In the genomic region with DNA sequence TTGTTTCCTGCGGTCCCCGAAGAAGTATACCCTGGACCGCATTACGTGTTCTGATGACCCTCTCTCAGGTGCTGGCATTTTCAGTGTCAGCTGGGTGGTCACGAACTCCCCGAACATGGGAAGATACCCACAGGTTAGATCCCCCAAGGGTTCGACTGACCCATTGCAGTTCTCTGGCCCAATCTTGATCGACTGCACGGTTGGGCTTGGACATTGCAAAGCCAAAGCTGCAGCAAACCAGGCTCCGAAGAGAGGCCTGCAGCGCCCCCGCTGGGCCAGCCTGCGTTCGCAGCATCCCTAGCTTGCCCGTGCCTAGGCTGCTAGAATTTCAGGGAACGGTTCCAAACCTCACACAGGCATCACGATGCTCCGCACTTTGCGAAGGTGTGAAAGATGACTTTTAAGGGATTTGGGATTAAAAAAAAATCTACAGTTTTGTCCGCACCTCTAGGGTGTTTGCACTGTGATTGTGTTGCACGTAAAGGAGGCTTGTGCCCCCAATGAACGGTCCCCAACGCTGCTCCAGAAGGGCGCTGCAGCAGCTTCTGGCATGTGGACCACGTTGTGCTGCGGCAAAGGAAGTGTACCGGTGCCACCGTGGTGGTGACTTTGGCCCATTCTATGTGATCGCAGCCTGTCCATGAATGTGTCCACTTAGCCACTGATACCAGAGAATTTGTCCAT, we compare ENCODE assay signal across 8 mouse cellular contexts. TPM values are rescaled to one million over a fixed set of nuclear protein-coding genes. Genes with fewer than 3 reads are reported as not detected.
A peak's percentile ranks its signal among the peaks of the same experiment; 100 is the strongest.
DNase-seq lines count a peak whose midpoint lies in the region; ATAC-seq lines count a peak whose summit lies in the region.

No protein-coding gene starts in this region.

- H3K27me3 ChIP-seq in hindbrain, embryonic 12.5 days: no peaks in the 10 kb centered on the region

- peak overlapping the region; percentile 50 for H3K4me3 ChIP-seq in hindbrain, embryonic 12.5 days

- 0 out of 2 replicates have a peak, but pooled peaks cover 3% of the 10 kb centered on the region for H3K36me3 ChIP-seq in hindbrain, embryonic 12.5 days

- DNase-seq in adrenal gland, adult 2 months: peak; percentile 84
- peak; percentile 69 to 78 for DNase-seq in cerebellum, postnatal 36 days
- DNase-seq in frontal cortex, postnatal 36 days (ENCODE audit: low spot score in 2 of 2): peak; percentile 73 to 74
- peak; percentile 51 for DNase-seq in left cerebral cortex, adult 11 months (ENCODE audit: low spot score)
- DNase-seq in lung, postnatal 14 days: peak; percentile 73
- peak; percentile 71 to 72 for DNase-seq in right cerebral cortex, adult 2 months (ENCODE audit: low spot score in 2 of 2)
- DNase-seq in thymus, postnatal 25 days: no peak

- peak overlapping the region; percentile 82 for H3K27ac ChIP-seq in hindbrain, embryonic 12.5 days

- peak overlapping the region; percentile 46; the same call in 1 of the 2 replicates for H3K9ac ChIP-seq in hindbrain, embryonic 12.5 days

- H3K4me2 ChIP-seq in hindbrain, embryonic 12.5 days (replicated peaks): peak overlapping the region; percentile 50

- peak; percentile 68 for ATAC-seq in hindbrain, embryonic 12.5 days (ENCODE audit: low FRiP score)

- H3K4me1 ChIP-seq in hindbrain, embryonic 12.5 days: peaks cover 22% of the 10 kb centered on the region

- peaks cover 41% of the 10 kb centered on the region for H3K9me3 ChIP-seq in hindbrain, embryonic 12.5 days (replicated peaks)

- WGBS in hindbrain, embryonic 12.5 days: 50% methylated on average over 29 of the region's 29 CpGs

RNA-seq across cellular contexts. Expression of a gene that starts 13.7 kb away (rescaled TPM):
- total RNA-seq in adrenal gland, adult 2 months (2021): 10 to 100 TPM; 32.3 to 58.6 TPM
- 209 and 411 TPM in 2 replicates for polyA plus RNA-seq in adrenal gland, adult 2 months (2012; rRNA removed)
- 763 and 927 TPM in 2 replicates for polyA plus RNA-seq in hindbrain, embryonic 12.5 days (2016; fragmentation: Nextera tagmentation; extraction: Ambion mirVana)

RNA-seq across cellular contexts. Expression of a gene that starts 43.5 kb away (rescaled TPM):
- total RNA-seq in adrenal gland, adult 2 months (2021): 1 to 10 TPM; 5.9 to 9.3 TPM
- 3.4 and 4.5 TPM in 2 replicates for polyA plus RNA-seq in adrenal gland, adult 2 months (2012; rRNA removed)
- polyA plus RNA-seq in hindbrain, embryonic 12.5 days (2016; fragmentation: Nextera tagmentation; extraction: Ambion mirVana): 20.5 and 21.9 TPM in 2 replicates
